Mouse (Mus musculus) neural tube, embryonic 14.5 days (tissue): ENCODE results near the gene Stk4. TPM values are rescaled to one million over a fixed set of nuclear protein-coding genes. Genes with fewer than 3 reads are reported as not detected.
"Not testable (repeated sequence)": the region's sequence is repeated elsewhere in the genome, so short reads cannot be mapped to it uniquely, and the experiment has no call there.

Experiments used
- ATAC-seq: fragments of 200-750 bp; cut with Nextera tagmentation; 2 replicates; pipeline ENCODE4 v1.8.0; 2017; ENCODE audit warnings: low read depth, mild to moderate bottlenecking, moderate TSS enrichment, moderate library complexity
- H3K27ac ChIP-seq: fragments of 300-500 bp; sonication (generic); 2 replicates; pipeline ENCODE4 v1.5.1; 2014; ENCODE audit warnings: low read depth, mild to moderate bottlenecking, control low read depth, low read length, moderate library complexity, mixed read lengths
- H3K27me3 ChIP-seq: fragments of 300-500 bp; sonication (generic); 2 replicates; pipeline ENCODE4 v1.6.1; 2014; ENCODE audit warnings: low read length; ENCODE audit not compliant: control insufficient read depth, insufficient read depth
- H3K36me3 ChIP-seq: fragments of 300-500 bp; sonication (generic); 2 replicates; pipeline ENCODE4 v1.6.1; 2014; ENCODE audit warnings: low read length, mixed read lengths; ENCODE audit not compliant: control insufficient read depth, insufficient read depth
- H3K4me1 ChIP-seq: fragments of 300-500 bp; sonication (generic); 2 replicates; pipeline ENCODE4 v1.6.1; 2014; ENCODE audit warnings: low read length; ENCODE audit not compliant: control insufficient read depth, insufficient read depth
- H3K4me2 ChIP-seq: fragments of 300-500 bp; sonication (generic); 2 replicates; pipeline ENCODE4 v1.6.1; 2014; ENCODE audit warnings: mild to moderate bottlenecking, low read depth, low read length, control low read depth
- H3K4me3 ChIP-seq: fragments of 300-500 bp; sonication (generic); 2 replicates; pipeline ENCODE4 v1.5.1; 2014; ENCODE audit warnings: low read depth, low read length, control low read depth, mixed read lengths
- H3K9ac ChIP-seq: fragments of 300-500 bp; sonication (generic); replicated peaks from 2 replicates; pipeline ENCODE4 v1.6.1; 2014; ENCODE audit warnings: low read depth, mild to moderate bottlenecking, control low read depth, low read length, mixed read lengths
- H3K9me3 ChIP-seq: fragments of 300-500 bp; sonication (generic); 2 replicates; pipeline ENCODE4 v1.6.1; 2016; ENCODE audit warnings: low read length; ENCODE audit not compliant: control insufficient read depth
- WGBS: fragments of 180-500 bp; shearing (Covaris S2); extraction: QIAGEN DNeasy Blood & Tissue Kit; methylation state at CpG from one replicate; pipeline ENCODE4 v1.1.7; 2014; 5-methylcytosine and 5-hydroxymethylcytosine counted together
- polyA plus RNA-seq: library from polyadenylated mRNA; unstranded; fragments of >200 nt; fragmentation: Nextera tagmentation; extraction: Ambion mirVana; gene quantifications from 2 replicates; pipeline ENCODE4 v1.2.1, GENCODE M21; 2014

Stk4 gene
- polyA plus RNA-seq, 1 experiment from 2014 or later: 26.3 TPM

DNA sequence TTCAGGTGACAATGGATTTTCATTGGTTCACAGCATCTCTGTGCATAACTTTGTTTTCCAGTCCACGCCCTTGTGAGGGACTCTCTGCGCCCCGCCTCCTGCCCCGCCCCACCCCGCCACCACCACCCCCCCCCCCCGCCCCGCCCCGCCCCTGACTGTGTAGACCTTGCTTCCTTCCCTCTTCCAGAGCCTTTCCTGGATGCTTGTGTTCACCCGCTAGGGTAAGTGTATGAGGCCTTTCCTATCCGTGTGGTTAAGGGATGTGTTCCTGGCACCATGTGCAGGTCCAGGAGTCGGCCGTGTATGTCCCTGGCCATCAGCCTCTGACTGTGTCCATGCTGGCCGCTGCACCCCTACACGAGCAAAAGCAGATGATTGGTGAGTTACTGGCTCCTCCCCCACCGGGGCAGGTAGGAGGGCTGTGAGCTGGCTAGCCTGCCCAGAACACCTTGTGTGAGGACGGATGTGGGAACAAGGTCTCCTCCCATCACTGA is 22.9 kb upstream of the Stk4 start:
- Histone ChIP-seq H3K36me3 (0 out of 2 replicates have a peak, but pooled peaks cover 2% of the 10 kb centered on the region), H3K4me2 (peak overlapping the region; percentile 33; the same call in 1 of the 2 replicates), H3K27me3 (no peaks in the 10 kb centered on the region), H3K4me3 (no peak overlapping the region), H3K27ac (no peak overlapping the region), H3K9ac (no peak overlapping the region), H3K9me3 (no peaks in the 10 kb centered on the region), H3K4me1 (no peaks in the 10 kb centered on the region)
- 7% methylated on average over 12 of the region's 16 CpGs for WGBS
- ATAC-seq: peak; percentile 54; the same call in 1 of the 2 replicates

DNA sequence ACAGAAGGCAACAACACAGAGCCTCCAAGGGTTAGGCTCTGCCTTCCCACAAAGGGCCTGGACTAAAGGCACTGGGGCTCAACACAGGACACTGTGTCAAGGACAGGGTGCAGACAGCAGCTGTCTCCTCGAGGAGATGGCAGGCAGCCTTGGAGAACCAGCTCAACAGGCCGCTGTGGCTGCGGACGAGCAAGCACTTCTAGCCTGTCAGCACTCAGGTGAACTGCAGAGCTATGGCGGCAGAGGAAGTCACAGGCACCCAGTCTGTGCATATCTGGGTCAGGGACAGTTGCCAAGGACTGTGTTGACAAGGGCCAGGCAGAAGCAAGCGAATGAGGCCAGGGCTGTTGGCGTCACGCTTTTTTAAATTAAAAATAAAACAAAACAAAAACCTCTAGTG is 16.4 kb upstream of the Stk4 start:
- Histone ChIP-seq H3K36me3 (peaks cover 41% of the 10 kb centered on the region), H3K4me2 (no peak overlapping the region), H3K9me3 (no peaks in the 10 kb centered on the region), H3K27ac (no peak overlapping the region), H3K4me1 (no peaks in the 10 kb centered on the region), H3K9ac (no peak overlapping the region), H3K4me3 (no peak overlapping the region), H3K27me3 (no peaks in the 10 kb centered on the region)
- no peak for ATAC-seq
- 94% methylated on average over 8 of the region's 8 CpGs for WGBS

DNA sequence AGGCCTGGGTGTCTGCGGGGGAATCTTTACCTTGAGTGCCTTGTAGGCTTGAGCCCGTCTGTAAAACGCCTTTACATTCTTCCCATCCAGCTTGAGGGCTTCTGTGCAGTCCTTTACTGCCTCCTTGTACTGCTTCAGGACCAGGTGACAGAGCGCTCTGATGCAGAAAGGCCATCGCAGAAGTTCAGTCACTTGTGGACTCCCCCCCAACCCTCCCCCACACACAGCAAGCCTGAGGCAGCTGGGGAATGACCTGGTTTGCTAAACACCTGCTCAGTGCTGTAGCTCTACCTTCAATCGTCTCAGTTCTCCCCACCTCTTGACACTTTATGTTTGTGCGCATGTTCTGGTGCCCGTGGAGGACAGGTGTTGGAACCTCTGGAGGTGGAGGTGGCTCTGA is 15.5 kb upstream of the Stk4 start:
- H3K27me3 ChIP-seq: no peaks in the 10 kb centered on the region
- no peaks in the 10 kb centered on the region for H3K9me3 ChIP-seq
- no peak overlapping the region for H3K4me2 ChIP-seq
- H3K9ac ChIP-seq: no peak overlapping the region
- H3K4me3 ChIP-seq: no peak overlapping the region
- H3K4me1 ChIP-seq: no peaks in the 10 kb centered on the region
- ATAC-seq: no peak
- H3K36me3 ChIP-seq: peaks cover 47% of the 10 kb centered on the region
- WGBS: 96% methylated on average over 8 of the region's 8 CpGs
- H3K27ac ChIP-seq: no peak overlapping the region

DNA sequence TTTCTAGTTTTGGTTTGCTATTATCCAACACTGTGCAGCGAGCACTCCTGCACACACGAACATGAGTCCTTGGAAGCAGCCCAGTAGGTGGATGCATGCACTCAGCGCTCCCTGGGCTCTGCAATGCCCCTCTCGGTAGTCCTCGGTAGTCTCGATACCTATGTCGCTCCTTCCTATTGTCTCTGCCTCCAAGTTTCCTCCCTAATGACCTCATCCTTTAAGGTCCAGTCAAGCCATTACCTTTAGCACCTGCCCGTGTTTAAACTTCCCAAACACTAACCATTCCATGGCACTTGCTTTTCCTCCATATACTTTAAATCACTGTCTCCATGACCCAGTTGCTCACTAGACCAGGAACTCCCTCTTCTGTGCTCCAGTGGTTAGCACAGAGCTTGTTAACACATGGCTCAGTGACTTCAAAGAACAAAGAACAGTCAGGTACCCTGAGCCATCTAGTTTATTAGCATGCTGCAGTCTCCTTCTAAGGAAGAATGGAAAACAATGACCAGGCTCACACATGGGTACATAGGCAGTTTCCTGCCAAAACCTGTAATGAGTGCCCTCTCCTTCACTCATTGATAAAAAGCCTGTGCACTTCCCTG is 10.4 kb upstream of the Stk4 start:
- Histone ChIP-seq H3K4me2 (no peak overlapping the region), H3K4me1 (no peaks in the 10 kb centered on the region), H3K27me3 (no peaks in the 10 kb centered on the region), H3K9me3 (no peaks in the 10 kb centered on the region), H3K9ac (no peak overlapping the region), H3K36me3 (peaks cover 53% of the 10 kb centered on the region), H3K27ac (no peak overlapping the region), H3K4me3 (no peak overlapping the region)
- 94% methylated on average over 8 of the region's 8 CpGs for WGBS
- ATAC-seq: no peak

DNA sequence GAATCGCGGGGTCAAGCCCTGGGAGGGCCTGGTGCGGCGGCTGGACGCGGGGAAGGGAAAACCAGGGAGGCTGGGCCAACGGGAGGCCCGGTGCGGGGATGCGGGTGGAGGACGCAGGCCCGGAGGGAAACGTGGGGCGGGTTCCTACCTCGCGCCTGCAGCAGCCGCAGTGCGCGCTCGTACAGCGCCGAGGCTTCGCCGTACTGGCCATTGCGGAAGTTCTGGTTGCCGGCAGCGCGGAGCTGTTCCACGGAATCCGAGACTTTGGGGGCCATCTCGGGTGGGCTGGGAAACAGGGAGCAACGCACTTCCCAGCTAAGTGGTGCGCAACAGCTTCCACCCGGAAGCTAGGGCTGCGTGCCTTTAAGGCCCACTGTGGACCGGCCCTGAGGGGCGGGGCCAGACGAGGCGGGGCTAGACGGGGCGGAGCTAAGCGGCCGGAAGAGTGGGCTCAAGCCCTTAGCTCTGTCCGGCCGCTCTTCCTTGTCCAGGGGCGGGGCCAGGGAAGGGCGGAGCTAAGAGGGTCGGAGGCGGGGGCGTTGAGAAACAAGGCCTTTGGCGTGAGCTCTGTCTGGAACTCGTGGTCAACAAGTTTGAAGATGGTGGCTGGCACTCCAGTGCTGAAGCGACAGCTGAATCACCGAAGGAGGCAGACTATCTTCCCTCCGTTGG is 779 bp downstream of the Stk4 start, which contains the start of gene Tomm34:
Gene Tomm34 (minus strand): TSS at position 405 of the 672 bp plus-strand sequence.
- Histone ChIP-seq H3K4me2 (peak within 1 kb of the TSS; percentile 87), H3K27me3 (no peaks in the 10 kb centered on the region), H3K4me3 (peak within 1 kb of the TSS; percentile 95), H3K36me3 (peaks cover 3% of the 10 kb centered on the region; the same call in 1 of the 2 replicates), H3K9me3 (no peaks in the 10 kb centered on the region), H3K9ac (peak within 1 kb of the TSS; percentile 81), H3K4me1 (peaks cover 10% of the 10 kb centered on the region), H3K27ac (peak within 1 kb of the TSS; percentile 76)
- under 1% methylated on average over 55 of the region's 55 CpGs for WGBS
- ATAC-seq: peak; percentile 96

DNA sequence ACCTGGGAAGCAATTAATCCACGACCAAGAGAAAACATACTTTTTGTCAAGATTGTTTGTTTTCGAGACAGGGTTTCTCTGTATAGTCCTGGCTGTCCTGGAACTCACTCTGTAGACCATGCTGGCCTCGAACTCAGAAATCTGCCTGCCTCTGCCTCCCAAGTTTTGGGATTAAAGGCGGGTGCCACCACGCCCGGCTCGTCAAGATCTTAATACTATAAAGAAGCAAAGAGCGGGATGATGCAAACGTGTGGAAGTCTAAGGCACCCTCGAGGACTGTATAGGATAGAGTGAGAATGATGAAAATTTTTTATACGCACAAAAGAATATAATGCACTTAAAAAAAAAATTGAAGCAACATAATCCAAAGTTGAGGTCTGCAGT is 1.3 kb downstream of the Stk4 start:
- ATAC-seq, H3K9me3 ChIP-seq, H3K27me3 ChIP-seq, H3K27ac ChIP-seq, H3K36me3 ChIP-seq, H3K9ac ChIP-seq: not testable (repeated sequence)
- Histone ChIP-seq H3K4me3 (peak overlapping the region; percentile 95), H3K4me1 (peaks cover 10% of the 10 kb centered on the region), H3K4me2 (peak overlapping the region; percentile 87)
- WGBS: 77% methylated on average over 11 of the region's 11 CpGs

DNA sequence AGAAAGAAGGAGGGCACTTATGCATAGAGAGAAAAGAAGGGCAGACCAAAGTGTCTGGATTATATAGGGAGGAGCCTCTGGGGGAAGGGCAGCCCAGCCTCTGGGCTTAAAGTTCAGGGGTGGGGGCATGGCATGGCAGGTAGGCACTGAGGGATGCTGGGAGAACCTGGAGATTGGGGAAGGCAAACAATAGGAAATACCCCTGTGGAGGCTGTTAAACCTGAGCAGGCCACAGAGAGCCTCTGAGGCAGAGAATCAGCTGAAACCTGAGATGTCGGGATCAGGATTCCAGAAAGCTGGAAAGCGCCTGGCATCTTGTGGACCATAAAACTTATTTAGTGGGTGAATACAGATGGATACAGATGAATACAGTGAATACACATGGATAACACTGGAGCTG is 2.0 kb downstream of the Stk4 start:
- Histone ChIP-seq H3K4me2 (no peak overlapping the region), H3K27ac (no peak overlapping the region), H3K9me3 (no peaks in the 10 kb centered on the region), H3K9ac (no peak overlapping the region), H3K27me3 (no peaks in the 10 kb centered on the region), H3K4me3 (no peak overlapping the region), H3K36me3 (no peaks in the 10 kb centered on the region), H3K4me1 (peaks cover 10% of the 10 kb centered on the region)
- 75% methylated on average over 2 of the region's 2 CpGs for WGBS
- no peak for ATAC-seq

DNA sequence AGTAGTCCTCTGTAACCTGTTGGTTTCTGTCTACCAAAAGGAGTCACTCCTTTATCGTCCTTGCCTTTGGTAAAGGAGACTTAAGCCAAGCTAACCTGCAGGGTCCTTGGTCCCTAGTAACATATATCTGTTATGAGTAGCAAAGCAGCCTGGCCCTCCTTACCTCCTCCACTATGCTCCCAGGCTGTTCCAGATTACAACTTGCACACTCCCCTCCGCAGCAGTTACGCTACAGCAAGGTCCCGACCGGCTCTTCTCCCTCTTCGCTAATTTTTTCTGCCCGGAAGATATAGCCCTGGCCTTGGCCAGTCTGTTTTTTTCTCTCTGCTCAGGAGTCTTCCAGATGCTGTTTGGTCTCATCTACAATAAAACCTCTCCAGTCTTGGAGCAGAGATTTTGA is 3.0 kb downstream of the Stk4 start:
- Histone ChIP-seq H3K27ac (no peak overlapping the region), H3K9ac (no peak overlapping the region), H3K9me3 (no peaks in the 10 kb centered on the region), H3K27me3 (no peaks in the 10 kb centered on the region), H3K4me1 (peaks cover 10% of the 10 kb centered on the region), H3K36me3 (no peaks in the 10 kb centered on the region), H3K4me2 (no peak overlapping the region), H3K4me3 (no peak overlapping the region)
- 85% methylated on average over 7 of the region's 7 CpGs for WGBS
- ATAC-seq: no peak

DNA sequence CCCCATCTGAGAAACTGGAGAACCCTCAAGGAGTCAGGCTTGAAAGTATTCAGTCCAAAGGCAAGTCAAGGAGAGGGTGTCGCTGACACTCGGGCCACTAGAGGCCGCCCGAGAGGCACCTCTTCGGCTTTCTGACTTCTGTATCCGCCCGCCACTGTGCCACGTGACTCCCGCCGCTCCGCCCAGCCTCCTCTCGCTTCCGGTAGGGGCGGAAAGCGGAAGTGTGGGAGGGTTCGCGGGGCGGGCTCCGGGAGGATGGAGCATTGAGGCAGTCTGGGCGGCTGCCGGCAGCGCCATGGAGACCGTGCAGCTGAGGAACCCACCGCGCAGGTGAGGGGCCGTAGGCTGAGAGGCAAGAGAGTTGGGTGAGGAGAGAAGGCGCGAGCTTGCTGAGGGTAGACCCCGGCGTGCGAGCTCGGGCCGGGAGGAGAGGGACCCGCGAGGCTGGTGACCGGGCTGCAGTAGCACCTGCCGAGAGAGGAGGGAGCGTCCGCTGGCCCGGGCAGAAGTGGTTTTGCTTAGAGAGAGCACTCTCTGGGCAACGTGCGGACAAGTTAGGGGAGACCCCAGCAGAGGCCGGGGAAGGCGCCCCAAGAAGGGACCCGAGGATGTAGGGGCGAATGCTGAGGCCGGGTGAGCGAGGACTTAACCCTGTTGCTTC is 3.9 kb downstream of the Stk4 start:
- peak; percentile 86 for ATAC-seq
- under 1% methylated on average over 48 of the region's 48 CpGs for WGBS
- no peaks in the 10 kb centered on the region for H3K36me3 ChIP-seq

More for the DNA sequence above, 3.9 kb downstream of the Stk4 start:
- H3K4me1 ChIP-seq: peaks cover 8% of the 10 kb centered on the region
- H3K4me3 ChIP-seq: peak overlapping the region; percentile 59
- H3K4me2 ChIP-seq: peak overlapping the region; percentile 93
- H3K9me3 ChIP-seq: no peaks in the 10 kb centered on the region
- peak overlapping the region; percentile 63 for H3K9ac ChIP-seq
- peak overlapping the region; percentile 61; the same call in 1 of the 2 replicates for H3K27ac ChIP-seq
- H3K27me3 ChIP-seq: no peaks in the 10 kb centered on the region
